ENCODE assay signal across 22 mouse cellular contexts in genomic region chr14:29818251-29818650, GRCm38 (mm10).
A peak's percentile ranks its signal among the peaks of the same experiment; 100 is the strongest.
DNase-seq lines count a peak whose midpoint lies in the region.
"Had no signal": no experiment of that assay in that cellular context is flagged by ENCODE, and none has a peak within 500 bp of the region (broad histone marks: within the 10 kb centered on the region; RNA-seq: fewer than 3 reads in every experiment).

No protein-coding gene starts in this region.

- intact Hi-C loops in left cerebral cortex, postnatal 25 days (cut with DNase I), result loop anchor here (2.0 kb wide), 3 partner anchors 49 to 95 kb away; no protein-coding TSS in a partner anchor

- DNase-seq in layer of hippocampus, adult 11-12 months (ENCODE audit: low spot score), result peak; percentile 20
- no peak for DNase-seq in layer of hippocampus, postnatal 25 days (ENCODE audit: extremely low spot score in 1 of 2, low spot score in 1 of 2)
- peak; percentile 29 to 54 for DNase-seq in right cerebral cortex, adult 2 months (ENCODE audit: low spot score in 2 of 2)
- DNase-seq in right cerebral cortex, postnatal 4 days, result no peak
- peak; percentile 21 to 89 for DNase-seq in left cerebral cortex, postnatal 25 days (ENCODE audit: low spot score in 2 of 2)
- DNase-seq in lung, adult 18-20 months, result no peak
- DNase-seq in spleen, adult 12 weeks (ENCODE audit: low spot score), result no peak
- DNase-seq in cerebellum, postnatal 14 days, result no peak
- DNase-seq: adrenal gland, postnatal 25 days; cerebellum, adult 18-20 months; cerebellum, postnatal 36 days; embryo, embryonic 11 days; gastrocnemius, postnatal 36 days; heart, adult 18-20 months; heart, postnatal 36 days; kidney, adult 2 months; kidney, postnatal 36 days; midbrain, embryonic 14.5 days; retina, postnatal 1 day; spleen, adult 18-20 months; thymus, adult 18-20 months; thymus, postnatal 25 days had no signal

Comparison
In these comparisons a context has a peak if more than half of its experiments do, and no peak if none do; other contexts are left out.
1. DNase-seq: peak in layer of hippocampus, adult 11-12 months (single experiment), right cerebral cortex, adult 2 months (2 of 2) and left cerebral cortex, postnatal 25 days (2 of 2); none in layer of hippocampus, postnatal 25 days (0 of 2), right cerebral cortex, postnatal 4 days (single experiment), lung, adult 18-20 months (0 of 2), spleen, adult 12 weeks (single experiment) and cerebellum, postnatal 14 days (0 of 2).